Mouse (Mus musculus) telencephalon, adult 2 months (tissue): ENCODE results near the gene Ext2.

Experiments
- DNase-seq: peaks from one replicate; pipeline ENCODE4 v3.0.0-alpha.2; 2011; ENCODE audit warnings: low read depth, low spot score

The Ext2 gene

GRCm38 (mm10) chr2:93739044-93739569 is 83.3 kb downstream of the Ext2 start:
- DNase-seq = no peak

GRCm38 (mm10) chr2:93737146-93737545 is 85.2 kb downstream of the Ext2 start:
- DNase-seq = no peak

- DNase-seq = no peak
Measured at GRCm38 (mm10) chr2:93732658-93733057, 89.7 kb downstream of the Ext2 start.

GRCm38 (mm10) chr2:93729585-93729984 is 92.8 kb downstream of the Ext2 start:
- DNase-seq = no peak

- no peak for DNase-seq
Measured at GRCm38 (mm10) chr2:93723138-93723744, 99.1 kb downstream of the Ext2 start.

- DNase-seq = no peak
Measured at GRCm38 (mm10) chr2:93720956-93721355, 101.4 kb downstream of the Ext2 start.

- no peak for DNase-seq
Measured at GRCm38 (mm10) chr2:93719792-93720675, 102.3 kb downstream of the Ext2 start.

GRCm38 (mm10) chr2:93713267-93713666 is 109.1 kb downstream of the Ext2 start:
- no peak for DNase-seq

- DNase-seq = no peak
Measured at GRCm38 (mm10) chr2:93711460-93711859, 110.9 kb downstream of the Ext2 start.

- no peak for DNase-seq
Measured at GRCm38 (mm10) chr2:93709696-93710095, 112.7 kb downstream of the Ext2 start.

- DNase-seq = no peak
Measured at GRCm38 (mm10) chr2:93709241-93709640, 113.1 kb downstream of the Ext2 start.

GRCm38 (mm10) chr2:93706825-93707224 is 115.5 kb downstream of the Ext2 start:
- DNase-seq = no peak

GRCm38 (mm10) chr2:93706407-93706806 is 116.0 kb downstream of the Ext2 start:
- peak; percentile 69 for DNase-seq

GRCm38 (mm10) chr2:93704195-93704594 is 118.2 kb downstream of the Ext2 start:
- DNase-seq = no peak

GRCm38 (mm10) chr2:93702936-93703926 is 119.1 kb downstream of the Ext2 start:
- DNase-seq = no peak

- no peak for DNase-seq
Measured at GRCm38 (mm10) chr2:93699346-93699745, 123.0 kb downstream of the Ext2 start.

- no peak for DNase-seq
Measured at GRCm38 (mm10) chr2:93696181-93696641, 126.2 kb downstream of the Ext2 start.

GRCm38 (mm10) chr2:93693101-93693500 is 129.3 kb downstream of the Ext2 start:
- no peak for DNase-seq

GRCm38 (mm10) chr2:93690064-93690930 is 132.1 kb downstream of the Ext2 start:
- DNase-seq = no peak

- no peak for DNase-seq
Measured at GRCm38 (mm10) chr2:93683674-93684073, 138.7 kb downstream of the Ext2 start.
